Mouse (Mus musculus) adrenal gland, adult 18-20 months (tissue): ENCODE data around the gene Clec3b. TPM values are rescaled to one million over a fixed set of nuclear protein-coding genes. Genes with fewer than 3 reads are reported as not detected.
A peak's percentile ranks its signal among the peaks of the same experiment; 100 is the strongest.

Experiments used
- DNase-seq, 2 experiments: peaks; one replicate each; pipeline ENCODE4 v3.0.0; 2021 to 2022; ENCODE audit warnings: low spot score in 2 of 2
- total RNA-seq, 2 experiments: library from RNA; stranded (reverse); gene quantifications; 1 replicate in 1 of 2; 2 replicates in 1 of 2; pipeline ENCODE4 v1.2.3; 2021

Clec3b gene
- total RNA-seq, 2 experiments from 2014 or later = 21.6 to 53.1 TPM

DNA sequence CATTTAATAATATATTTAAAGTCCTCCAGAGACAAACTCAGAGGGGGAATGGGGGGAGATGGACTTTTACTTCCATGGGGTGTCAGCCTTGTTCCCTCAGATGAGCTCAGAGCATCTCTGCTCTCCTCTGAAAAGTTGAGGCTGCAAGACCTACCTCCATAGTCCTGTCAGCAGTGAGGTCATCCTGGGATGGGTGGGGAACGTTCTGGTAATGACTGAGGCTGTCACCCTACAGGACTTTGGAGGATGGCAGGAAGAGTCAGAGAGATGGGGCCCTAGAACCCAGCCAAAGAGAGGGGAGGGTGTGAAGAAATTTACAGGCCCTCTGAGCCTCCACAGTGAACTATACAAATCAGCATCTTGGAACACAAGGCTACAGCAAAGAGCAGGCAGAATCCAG lies 815 bp downstream of the Clec3b start:
- DNase-seq = no peak

DNA sequence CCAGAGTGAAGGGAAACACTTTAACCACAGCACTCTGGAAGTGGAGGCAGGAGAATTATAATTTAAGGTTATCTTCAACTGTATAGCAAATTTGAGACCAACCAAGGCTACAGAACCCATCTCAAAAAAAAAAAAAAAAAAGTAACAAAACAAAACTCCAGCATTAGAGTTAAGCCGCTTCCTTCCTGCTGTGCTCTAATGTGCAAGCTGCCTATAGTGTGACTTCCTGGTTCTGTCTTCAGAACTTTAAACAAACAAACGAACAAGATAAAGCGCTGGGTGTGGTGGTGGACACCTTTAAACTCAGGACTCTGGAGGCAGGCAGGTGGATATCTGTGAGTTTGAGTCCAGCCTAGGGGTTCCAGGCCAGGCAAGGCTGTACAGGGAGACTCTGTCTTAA lies 1.3 kb downstream of the Clec3b start:
- DNase-seq = no peak

- DNase-seq = no peak
Observed at GRCm38 (mm10) chr9:123153121-123153520, 2.4 kb downstream of the Clec3b start.

DNA sequence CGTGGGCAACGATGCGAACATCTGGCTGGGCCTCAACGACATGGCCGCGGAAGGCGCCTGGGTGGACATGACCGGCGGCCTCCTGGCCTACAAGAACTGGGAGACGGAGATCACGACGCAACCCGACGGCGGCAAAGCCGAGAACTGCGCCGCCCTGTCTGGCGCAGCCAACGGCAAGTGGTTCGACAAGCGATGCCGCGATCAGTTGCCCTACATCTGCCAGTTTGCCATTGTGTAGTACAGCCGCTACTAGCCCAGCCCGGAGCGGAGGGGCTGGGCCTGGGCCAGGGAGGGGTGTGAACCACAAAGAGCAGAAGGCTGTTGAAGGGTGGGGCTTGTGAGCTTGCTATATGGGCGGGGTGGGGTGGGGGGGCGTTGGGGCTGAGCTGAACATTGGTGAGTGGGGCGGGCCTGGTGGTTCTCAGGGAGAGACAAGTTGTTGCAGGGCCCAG lies 6.2 kb downstream of the Clec3b start:
- DNase-seq = peak in 1 of 2 experiments; percentile 43

DNA sequence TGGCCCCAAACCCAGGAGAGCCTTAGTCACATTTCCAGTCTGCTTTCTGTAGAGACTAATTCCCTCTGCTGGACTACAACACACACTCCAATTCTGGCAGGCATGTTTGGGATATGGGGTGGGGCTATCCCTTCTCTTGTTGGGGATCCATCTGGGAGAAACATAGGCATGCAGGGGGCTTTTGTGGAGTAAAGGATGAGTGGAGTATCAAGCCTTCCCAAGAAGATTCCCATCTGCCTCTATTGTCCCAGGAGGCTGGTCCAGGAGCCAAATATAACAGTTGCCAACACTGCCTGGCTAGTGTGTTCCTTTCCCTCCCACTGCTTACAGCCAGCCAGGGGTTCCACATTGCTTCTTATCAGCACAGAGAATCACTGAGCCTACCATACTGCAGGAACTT lies 7.0 kb downstream of the Clec3b start:
- no peak for DNase-seq

GRCm38 (mm10) chr9:123158125-123158836 lies 7.5 kb downstream of the Clec3b start:
- DNase-seq = no peak

GRCm38 (mm10) chr9:123159330-123159729 lies 8.6 kb downstream of the Clec3b start:
- peak; percentile 57 to 60 for DNase-seq

- DNase-seq = no peak
Observed at GRCm38 (mm10) chr9:123161792-123162191, 11.0 kb downstream of the Clec3b start.

DNA sequence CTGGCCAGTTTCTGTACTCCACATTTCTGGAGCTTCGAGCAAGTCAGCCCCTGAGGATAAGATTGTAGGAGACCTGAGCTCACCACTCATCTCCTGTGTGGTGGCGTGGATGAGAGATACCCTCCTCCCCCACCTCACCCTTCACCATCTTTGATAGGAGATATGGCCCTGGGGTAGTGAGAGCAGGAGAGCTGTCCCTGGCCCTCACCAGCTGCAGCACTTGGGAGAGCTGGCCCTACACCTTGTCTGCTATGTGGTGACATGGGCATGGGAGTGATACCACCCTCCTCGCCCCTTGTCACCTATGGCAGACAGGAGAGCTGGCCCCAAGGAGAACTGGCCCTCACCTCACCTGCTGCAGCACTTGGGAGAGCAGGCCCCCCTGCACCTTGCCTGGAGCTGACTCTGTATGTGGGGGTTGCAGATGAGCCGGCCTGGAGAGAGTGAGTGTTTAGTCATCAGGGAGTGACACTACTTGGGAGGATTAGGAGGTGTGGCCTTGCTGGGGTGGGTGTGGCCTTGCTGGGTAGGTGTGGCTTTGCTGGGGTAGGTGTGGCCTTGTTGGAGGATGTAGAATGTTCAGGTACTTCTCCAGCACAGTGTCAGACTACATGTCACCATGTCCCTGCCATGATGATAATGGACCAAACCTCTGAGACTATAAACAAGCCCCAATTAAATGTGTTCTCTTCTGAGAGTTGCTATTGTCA lies 12.4 kb downstream of the Clec3b start:
- no peak for DNase-seq

- no peak for DNase-seq
Observed at GRCm38 (mm10) chr9:123165781-123166443, 15.2 kb downstream of the Clec3b start.

DNA sequence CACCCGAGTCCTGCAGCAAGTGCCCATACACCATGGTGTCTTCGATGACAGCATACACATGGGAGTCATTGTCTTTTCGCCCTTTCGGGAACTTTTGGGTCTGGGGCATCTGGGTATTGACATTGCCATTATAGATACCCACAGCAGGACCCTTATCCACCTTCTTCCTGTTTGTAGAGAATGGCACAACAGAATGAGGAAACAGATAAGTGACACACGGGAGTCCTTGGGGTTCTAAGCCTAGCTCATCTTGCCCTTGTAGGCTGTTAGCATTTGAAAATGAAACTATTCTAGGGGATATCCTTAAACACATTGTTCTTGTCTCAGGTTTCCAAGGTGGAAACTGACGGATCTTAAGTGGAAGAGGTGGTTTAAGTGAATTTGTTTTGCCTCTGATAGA lies 23.0 kb downstream of the Clec3b start:
- no peak for DNase-seq

- no peak for DNase-seq
Observed at GRCm38 (mm10) chr9:123174356-123174755, 23.6 kb downstream of the Clec3b start.

GRCm38 (mm10) chr9:123177380-123178048 lies 26.8 kb downstream of the Clec3b start:
- DNase-seq = no peak

DNA sequence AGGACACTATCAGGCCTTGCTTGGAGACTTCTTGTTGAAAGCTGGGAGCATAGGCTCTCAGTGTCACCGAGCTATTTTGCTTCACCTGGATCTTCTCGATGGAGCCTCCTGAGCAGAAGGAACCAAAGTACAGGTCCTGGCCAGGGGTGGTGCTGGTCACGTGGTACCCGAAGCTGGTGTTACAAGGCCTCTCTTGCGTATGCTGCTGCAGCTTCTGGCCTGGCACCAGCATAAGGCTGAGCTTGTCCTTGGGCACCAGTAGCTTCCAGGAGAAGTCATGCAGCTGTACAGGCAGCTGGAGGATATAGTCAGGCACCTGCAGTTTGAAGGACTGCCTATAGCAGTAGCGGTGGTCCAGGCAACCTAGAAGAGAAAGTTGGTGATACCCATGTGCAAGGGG lies 29.3 kb downstream of the Clec3b start:
- DNase-seq = no peak

- no peak for DNase-seq
Observed at GRCm38 (mm10) chr9:123183226-123183625, 32.5 kb downstream of the Clec3b start.

- no peak for DNase-seq
Observed at GRCm38 (mm10) chr9:123185546-123185945, 34.8 kb downstream of the Clec3b start.

DNA sequence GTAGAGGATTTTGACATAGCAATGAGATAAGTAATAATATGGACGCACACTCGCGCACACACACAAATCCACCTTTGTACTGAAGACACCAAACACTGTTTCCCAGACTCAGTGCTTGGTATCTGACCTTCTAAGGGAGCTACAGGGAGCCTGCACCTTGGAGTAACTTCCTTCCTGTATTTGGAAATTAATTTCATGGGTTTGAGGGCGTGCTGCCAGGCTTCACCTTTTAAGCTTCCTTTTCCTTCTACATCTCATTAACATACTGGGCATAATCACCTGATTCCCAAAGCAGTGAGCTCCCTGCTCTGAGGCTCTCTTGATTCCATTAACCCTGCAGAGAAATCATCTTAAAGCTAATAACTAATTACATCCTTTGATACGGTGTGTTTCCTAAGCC lies 35.4 kb downstream of the Clec3b start:
- DNase-seq = no peak

DNA sequence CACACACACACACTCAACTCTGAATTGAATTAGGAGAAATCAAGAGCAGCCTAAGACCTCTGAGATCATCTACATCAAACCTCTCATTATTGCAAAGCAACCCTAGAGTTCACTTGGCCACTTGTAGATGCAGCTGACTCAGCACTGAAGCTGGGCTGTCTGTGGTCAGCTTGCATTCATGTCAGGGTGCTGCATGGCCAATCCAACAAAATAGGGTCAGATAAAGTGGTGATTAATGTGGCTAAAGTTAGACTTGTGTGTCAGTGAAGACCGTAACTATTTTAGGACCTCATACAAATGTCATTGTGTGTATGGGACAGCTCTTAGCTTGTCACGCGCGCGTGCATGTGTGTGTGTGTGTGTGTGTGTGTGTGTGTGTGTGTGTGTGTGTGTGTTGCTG lies 36.8 kb downstream of the Clec3b start:
- no peak for DNase-seq

DNA sequence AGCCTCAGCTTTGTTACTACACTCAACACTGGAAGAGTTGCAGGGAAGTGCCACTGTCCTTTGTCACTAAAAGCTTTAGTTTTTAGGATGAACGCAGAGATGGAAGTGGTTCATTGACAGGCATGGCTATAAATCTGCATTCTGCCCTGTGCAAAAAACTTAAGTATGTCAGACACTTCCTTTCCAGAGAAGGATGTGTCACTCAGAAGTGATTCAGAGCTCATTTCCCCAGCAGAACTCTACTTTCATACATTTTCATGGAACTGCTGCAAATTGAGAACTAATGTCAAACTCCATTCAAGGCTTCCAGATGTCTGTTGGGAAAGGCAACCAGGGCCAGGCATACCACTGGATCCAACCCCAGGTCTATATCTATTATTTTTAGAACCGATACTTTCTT lies 37.5 kb downstream of the Clec3b start:
- DNase-seq = no peak

DNA sequence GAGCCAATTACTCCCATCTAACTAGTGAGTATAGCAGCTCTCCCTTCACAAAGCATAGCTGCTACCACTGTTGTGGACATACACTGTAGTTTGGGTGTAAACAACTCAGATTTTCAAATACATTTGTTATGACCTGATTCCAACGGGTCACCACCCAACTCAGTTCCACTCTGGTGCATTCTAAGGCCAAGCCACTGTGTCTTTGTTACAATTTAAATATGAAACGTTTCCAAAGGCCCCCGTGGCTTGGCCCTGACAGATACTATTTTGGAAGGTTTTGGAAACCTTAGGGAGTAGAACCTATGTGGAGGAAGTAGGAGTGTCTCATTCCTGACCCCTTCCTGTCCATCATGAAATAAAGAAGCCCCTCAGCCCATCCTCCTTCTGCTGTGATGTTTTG lies 49.4 kb downstream of the Clec3b start:
- DNase-seq = no peak

GRCm38 (mm10) chr9:123206526-123206925 lies 55.8 kb downstream of the Clec3b start:
- DNase-seq = no peak

GRCm38 (mm10) chr9:123206948-123207347 lies 56.2 kb downstream of the Clec3b start:
- DNase-seq = no peak
